In genomic region chr9:110100627-110101600, GRCm38 (mm10) we compare ENCODE assay signal across 8 mouse cellular contexts. TPM values are rescaled to one million over a fixed set of nuclear protein-coding genes. Genes with fewer than 3 reads are reported as not detected.
DNase-seq lines count a peak whose midpoint lies in the region; ATAC-seq and TF ChIP-seq lines count a peak whose summit lies in the region.

No protein-coding gene starts in this region.

- H3ac ChIP-seq in C2C12 (ENCODE audit: control insufficient read depth, insufficient read length, low read depth), result peak overlapping the region; percentile 79

- ATAC-seq in heart, embryonic 12.5 days (ENCODE audit: insufficient number of reproducible peaks, low FRiP score), result peak; percentile 93
- ATAC-seq in kidney, postnatal 0 days (replicated peaks; ENCODE audit: low FRiP score, low read depth), result peak; percentile 90
- ATAC-seq in liver, embryonic 11.5 days (replicated peaks; ENCODE audit: low FRiP score), result peak; percentile 91
- peak; percentile 96 for ATAC-seq in stomach, embryonic 14.5 days (ENCODE audit: insufficient number of reproducible peaks, insufficient read depth, low FRiP score, low read depth)

- H3K27ac ChIP-seq in heart, embryonic 12.5 days (ENCODE audit: poor library complexity, severe bottlenecking), result peak overlapping the region; percentile 17; the same call in 1 of the 2 replicates
- H3K27ac ChIP-seq in kidney, postnatal 0 days, result peak overlapping the region; percentile 20; the same call in 1 of the 2 replicates
- no peak overlapping the region for H3K27ac ChIP-seq in liver, embryonic 11.5 days (ENCODE audit: low read depth, low read length)
- H3K27ac ChIP-seq in stomach, embryonic 14.5 days (ENCODE audit: low read length), result no peak overlapping the region

- peak; percentile 96 for TF ChIP-seq CTCF in C2C12 (IDR thresholded peaks at IDR 0.05; ENCODE audit: control insufficient read depth, insufficient read depth, insufficient read length)
- TF ChIP-seq CTCF in brain, embryonic 14.5 days (IDR thresholded peaks at IDR 0.05; ENCODE audit: borderline replicate concordance, extremely low read depth, insufficient read depth, insufficient read length), result peak; percentile 98
- TF ChIP-seq CTCF in kidney, postnatal 0 days (IDR thresholded peaks at IDR 0.05; ENCODE audit: low read depth), result peak; percentile 95

- WGBS in heart, embryonic 12.5 days, result 3% methylated on average over 41 of the region's 41 CpGs
- 3% methylated on average over 41 of the region's 41 CpGs for whole genome bisulfite sequencing in kidney, postnatal 0 days
- WGBS in liver, embryonic 11.5 days, result 3% methylated on average over 41 of the region's 41 CpGs
- WGBS in stomach, embryonic 14.5 days, result 3% methylated on average over 41 of the region's 41 CpGs

- peak; percentile 96 for DNase-seq in brain, embryonic 14.5 days (ENCODE audit: low read depth)
- peak; percentile 96 for DNase-seq in kidney, postnatal 0 days (ENCODE audit: low spot score)
- DNase-seq in liver, embryonic 11.5 days (ENCODE audit: low spot score), result peak; percentile 87
- DNase-seq in naive thymus-derived CD4-positive, alpha-beta T cell, adult 2 months (ENCODE audit: low read depth), result peak; percentile 92

- H3K9me3 ChIP-seq in erythroblast, embryonic 14.5 days (ENCODE audit: control insufficient read depth, low read length), result no peaks in the 10 kb centered on the region
- H3K9me3 ChIP-seq in heart, embryonic 12.5 days (replicated peaks), result no peaks in the 10 kb centered on the region
- H3K9me3 ChIP-seq in kidney, postnatal 0 days (replicated peaks; ENCODE audit: low read length), result no peaks in the 10 kb centered on the region
- H3K9me3 ChIP-seq in liver, embryonic 11.5 days (ENCODE audit: control insufficient read depth, low read length), result no peaks in the 10 kb centered on the region
- H3K9me3 ChIP-seq in stomach, embryonic 14.5 days (ENCODE audit: control insufficient read depth, low read depth, low read length), result no peaks in the 10 kb centered on the region

- peaks cover 16% of the 10 kb centered on the region for H3K79me3 ChIP-seq in C2C12 (ENCODE audit: low read depth)

- peaks cover 34% of the 10 kb centered on the region for H3K36me3 ChIP-seq in C2C12 (ENCODE audit: control insufficient read depth, insufficient read depth)
- H3K36me3 ChIP-seq in erythroblast, embryonic 14.5 days (ENCODE audit: control insufficient read depth), result peaks cover 51% of the 10 kb centered on the region
- peaks cover 69% of the 10 kb centered on the region for H3K36me3 ChIP-seq in heart, embryonic 12.5 days
- H3K36me3 ChIP-seq in kidney, postnatal 0 days (ENCODE audit: insufficient read depth, low read length), result peaks cover 37% of the 10 kb centered on the region
- peaks cover 31% of the 10 kb centered on the region for H3K36me3 ChIP-seq in liver, embryonic 11.5 days (ENCODE audit: control insufficient read depth, insufficient read depth, low read length)
- H3K36me3 ChIP-seq in stomach, embryonic 14.5 days (ENCODE audit: control insufficient read depth, insufficient read depth, low read length), result peaks cover 45% of the 10 kb centered on the region

- no peaks in the 10 kb centered on the region for H3K27me3 ChIP-seq in C2C12 (ENCODE audit: control insufficient read depth, insufficient read depth, insufficient read length)
- no peaks in the 10 kb centered on the region for H3K27me3 ChIP-seq in erythroblast, embryonic 14.5 days (ENCODE audit: control insufficient read depth)
- H3K27me3 ChIP-seq in heart, embryonic 12.5 days (replicated peaks), result no peaks in the 10 kb centered on the region
- no peaks in the 10 kb centered on the region for H3K27me3 ChIP-seq in kidney, postnatal 0 days (ENCODE audit: insufficient read depth, low read length)
- no peaks in the 10 kb centered on the region for H3K27me3 ChIP-seq in liver, embryonic 11.5 days (replicated peaks; ENCODE audit: control insufficient read depth, insufficient read depth, low read length)
- no peaks in the 10 kb centered on the region for H3K27me3 ChIP-seq in stomach, embryonic 14.5 days (ENCODE audit: control insufficient read depth, insufficient read depth, low read length)

- peak overlapping the region; percentile 68 for H3K4me3 ChIP-seq in C2C12 (ENCODE audit: insufficient read depth, poor library complexity, severe bottlenecking)
- H3K4me3 ChIP-seq in erythroblast, embryonic 14.5 days (replicated peaks), result peak overlapping the region; percentile 69
- H3K4me3 ChIP-seq in heart, embryonic 12.5 days, result peak overlapping the region; percentile 77
- peak overlapping the region; percentile 56 for H3K4me3 ChIP-seq in kidney, postnatal 0 days (replicated peaks; ENCODE audit: low read depth, low read length)
- H3K4me3 ChIP-seq in liver, embryonic 11.5 days (ENCODE audit: low read depth, low read length), result peak overlapping the region; percentile 85
- H3K4me3 ChIP-seq in stomach, embryonic 14.5 days (ENCODE audit: low read depth, low read length), result peak overlapping the region; percentile 92

- peak overlapping the region; percentile 95 for H3K4me2 ChIP-seq in heart, embryonic 12.5 days
- H3K4me2 ChIP-seq in kidney, postnatal 0 days (ENCODE audit: low read length), result peak overlapping the region; percentile 72
- peak overlapping the region; percentile 84 for H3K4me2 ChIP-seq in liver, embryonic 11.5 days
- H3K4me2 ChIP-seq in stomach, embryonic 14.5 days (replicated peaks; ENCODE audit: low read depth, low read length), result peak overlapping the region; percentile 90

- H3K4me1 ChIP-seq in erythroblast, embryonic 14.5 days (ENCODE audit: control insufficient read depth), result peaks cover 20% of the 10 kb centered on the region
- H3K4me1 ChIP-seq in heart, embryonic 12.5 days (replicated peaks), result peaks cover 9% of the 10 kb centered on the region
- peaks cover 5% of the 10 kb centered on the region; the same call in 1 of the 2 replicates for H3K4me1 ChIP-seq in kidney, postnatal 0 days (replicated peaks; ENCODE audit: insufficient read depth, low read length)
- peaks cover 6% of the 10 kb centered on the region for H3K4me1 ChIP-seq in liver, embryonic 11.5 days (replicated peaks; ENCODE audit: control insufficient read depth, insufficient read depth, low read length)
- no peaks in the 10 kb centered on the region for H3K4me1 ChIP-seq in stomach, embryonic 14.5 days (ENCODE audit: control insufficient read depth, insufficient read depth, low read length)

- peaks cover 22% of the 10 kb centered on the region for H3K79me2 ChIP-seq in C2C12 (ENCODE audit: control insufficient read depth, insufficient read depth)

- H3K9ac ChIP-seq in heart, embryonic 12.5 days, result peak overlapping the region; percentile 81
- H3K9ac ChIP-seq in kidney, postnatal 0 days (ENCODE audit: low read depth, low read length), result peak overlapping the region; percentile 76
- H3K9ac ChIP-seq in liver, embryonic 11.5 days (ENCODE audit: low read depth, low read length), result peak overlapping the region; percentile 88
- H3K9ac ChIP-seq in stomach, embryonic 14.5 days (replicated peaks; ENCODE audit: low read depth, low read length), result peak overlapping the region; percentile 84

- 0 out of 2 replicates have a peak, but pooled peaks have one; percentile 37 for TF ChIP-seq POLR2A in brain, embryonic 14.5 days (IDR thresholded peaks at IDR 0.05; ENCODE audit: borderline replicate concordance, extremely low read depth, insufficient read depth, insufficient read length, poor library complexity, severe bottlenecking)

TF ChIP-seq in C2C12, 6 proteins besides CTCF, POLR2A, EP300 and RAD21:
- no peak for TF ChIP-seq MYOD1 (IDR thresholded peaks at IDR 0.05; ENCODE audit: control insufficient read depth, insufficient read length, low read depth)
- TF ChIP-seq MYOG (IDR thresholded peaks at IDR 0.05; ENCODE audit: control insufficient read depth, extremely low read depth, insufficient read length), result no peak
- peak; percentile 20 for TF ChIP-seq MAX (IDR thresholded peaks at IDR 0.05)
- no peak for TF ChIP-seq USF1 (IDR thresholded peaks at IDR 0.05; ENCODE audit: low read depth)

RNA-seq across cellular contexts. Expression of gene Smarcc1, which starts 16.6 kb away (rescaled TPM):
- polyA plus RNA-seq in C2C12 (2012; fragmentation: generic; extraction: Trizol), result 50.7 TPM
- polyA plus RNA-seq in brain, embryonic 14.5 days (2012; rRNA removed), result 54.2 and 82.7 TPM in 2 replicates
- polyA plus RNA-seq in erythroblast, embryonic 14.5 days (2012), result 3.6 and 3.9 TPM in 2 replicates
- polyA plus RNA-seq in heart, embryonic 12.5 days (2016; fragmentation: Nextera tagmentation; extraction: Ambion mirVana), result 111 and 118 TPM in 2 replicates
- 58.1 and 63.8 TPM in 2 replicates for polyA plus RNA-seq in kidney, postnatal 0 days (2015; fragmentation: Nextera tagmentation; extraction: Ambion mirVana)
- 69.1 and 72.5 TPM in 2 replicates for polyA plus RNA-seq in liver, embryonic 11.5 days (2014; fragmentation: Nextera tagmentation; extraction: Ambion mirVana)
- 143 and 158 TPM in 2 replicates for polyA plus RNA-seq in stomach, embryonic 14.5 days (2014; fragmentation: Nextera tagmentation; extraction: Ambion mirVana)

RNA-seq across cellular contexts. Expression of gene Dhx30, which starts 16.7 kb away (rescaled TPM):
- polyA plus RNA-seq in C2C12 (2012; fragmentation: generic; extraction: Trizol), result 93.2 TPM
- polyA plus RNA-seq in brain, embryonic 14.5 days (2012; rRNA removed), result 192 and 231 TPM in 2 replicates
- polyA plus RNA-seq in erythroblast, embryonic 14.5 days (2012), result 1.1 TPM in 2 replicates
- polyA plus RNA-seq in heart, embryonic 12.5 days (2016; fragmentation: Nextera tagmentation; extraction: Ambion mirVana), result 114 and 120 TPM in 2 replicates
- 86.5 and 88.9 TPM in 2 replicates for polyA plus RNA-seq in kidney, postnatal 0 days (2015; fragmentation: Nextera tagmentation; extraction: Ambion mirVana)
- 113 and 124 TPM in 2 replicates for polyA plus RNA-seq in liver, embryonic 11.5 days (2014; fragmentation: Nextera tagmentation; extraction: Ambion mirVana)
- 123 and 125 TPM in 2 replicates for polyA plus RNA-seq in stomach, embryonic 14.5 days (2014; fragmentation: Nextera tagmentation; extraction: Ambion mirVana)

Comparison
In these comparisons a context has a peak if more than half of its experiments do, and no peak if none do; other contexts are left out.
1. H3K27ac ChIP-seq: peak in heart, embryonic 12.5 days (single experiment) and kidney, postnatal 0 days (single experiment); none in liver, embryonic 11.5 days (single experiment) and stomach, embryonic 14.5 days (single experiment).
2. RNA of gene Smarcc1, which starts 16.6 kb away (polyA plus RNA-seq): 143 to 158 TPM in stomach, embryonic 14.5 days, 111 to 118 TPM in heart, embryonic 12.5 days, 54.2 to 82.7 TPM in brain, embryonic 14.5 days, 69.1 to 72.5 TPM in liver, embryonic 11.5 days, 58.1 to 63.8 TPM in kidney, postnatal 0 days and 50.7 TPM in C2C12 (single experiment); 3.6 to 3.9 TPM in erythroblast, embryonic 14.5 days; every median in the first group is over 10 times any median in the second.
3. RNA of gene Dhx30, which starts 16.7 kb away (polyA plus RNA-seq): 192 to 231 TPM in brain, embryonic 14.5 days, 113 to 124 TPM in liver, embryonic 11.5 days, 123 to 125 TPM in stomach, embryonic 14.5 days, 114 to 120 TPM in heart, embryonic 12.5 days, 93.2 TPM in C2C12 (single experiment) and 86.5 to 88.9 TPM in kidney, postnatal 0 days; 1.1 TPM in erythroblast, embryonic 14.5 days; every median in the first group is over 10 times any median in the second.
4. Peak in every context shown above with its lines, with median percentiles within 50 percentile points of each other: H3K4me3 ChIP-seq, CTCF ChIP-seq, DNase-seq, ATAC-seq, H3K4me2 ChIP-seq and H3K9ac ChIP-seq.